Mouse (Mus musculus) neural tube, embryonic 14.5 days (tissue): Measurements from ENCODE around the gene Slc39a2. TPM values are rescaled to one million over a fixed set of nuclear protein-coding genes. Genes with fewer than 3 reads are reported as not detected.

Experiments used
- ATAC-seq: fragments of 200-750 bp; cut with Nextera tagmentation; 2 replicates; pipeline ENCODE4 v1.8.0; 2017; ENCODE audit warnings: low read depth, mild to moderate bottlenecking, moderate TSS enrichment, moderate library complexity
- H3K27ac ChIP-seq: fragments of 300-500 bp; sonication (generic); 2 replicates; pipeline ENCODE4 v1.5.1; 2014; ENCODE audit warnings: low read depth, mild to moderate bottlenecking, control low read depth, low read length, moderate library complexity, mixed read lengths
- H3K27me3 ChIP-seq: fragments of 300-500 bp; sonication (generic); 2 replicates; pipeline ENCODE4 v1.6.1; 2014; ENCODE audit warnings: low read length; ENCODE audit not compliant: control insufficient read depth, insufficient read depth
- H3K36me3 ChIP-seq: fragments of 300-500 bp; sonication (generic); 2 replicates; pipeline ENCODE4 v1.6.1; 2014; ENCODE audit warnings: low read length, mixed read lengths; ENCODE audit not compliant: control insufficient read depth, insufficient read depth
- H3K4me1 ChIP-seq: fragments of 300-500 bp; sonication (generic); 2 replicates; pipeline ENCODE4 v1.6.1; 2014; ENCODE audit warnings: low read length; ENCODE audit not compliant: control insufficient read depth, insufficient read depth
- H3K4me2 ChIP-seq: fragments of 300-500 bp; sonication (generic); 2 replicates; pipeline ENCODE4 v1.6.1; 2014; ENCODE audit warnings: mild to moderate bottlenecking, low read depth, low read length, control low read depth
- H3K4me3 ChIP-seq: fragments of 300-500 bp; sonication (generic); 2 replicates; pipeline ENCODE4 v1.5.1; 2014; ENCODE audit warnings: low read depth, low read length, control low read depth, mixed read lengths
- H3K9ac ChIP-seq: fragments of 300-500 bp; sonication (generic); replicated peaks from 2 replicates; pipeline ENCODE4 v1.6.1; 2014; ENCODE audit warnings: low read depth, mild to moderate bottlenecking, control low read depth, low read length, mixed read lengths
- H3K9me3 ChIP-seq: fragments of 300-500 bp; sonication (generic); 2 replicates; pipeline ENCODE4 v1.6.1; 2016; ENCODE audit warnings: low read length; ENCODE audit not compliant: control insufficient read depth
- WGBS: fragments of 180-500 bp; shearing (Covaris S2); extraction: QIAGEN DNeasy Blood & Tissue Kit; methylation state at CpG from one replicate; pipeline ENCODE4 v1.1.7; 2014; 5-methylcytosine and 5-hydroxymethylcytosine counted together
- polyA plus RNA-seq: library from polyadenylated mRNA; unstranded; fragments of >200 nt; fragmentation: Nextera tagmentation; extraction: Ambion mirVana; gene quantifications from 2 replicates; pipeline ENCODE4 v1.2.1, GENCODE M21; 2014

The Slc39a2 gene
- polyA plus RNA-seq, 1 experiment from 2014 or later, result 1.9 TPM

- Histone ChIP-seq H3K27me3 (no peaks in the 10 kb centered on the region), H3K9ac (no peak overlapping the region), H3K4me3 (no peak overlapping the region), H3K4me1 (no peaks in the 10 kb centered on the region), H3K27ac (no peak overlapping the region), H3K4me2 (no peak overlapping the region), H3K36me3 (peaks cover 33% of the 10 kb centered on the region), H3K9me3 (no peaks in the 10 kb centered on the region)
- no peak for ATAC-seq
- WGBS, result 86% methylated on average over 14 of the region's 14 CpGs
Measured at GRCm38 (mm10) chr14:51895071-51895470, 2.4 kb downstream of the Slc39a2 start.

GRCm38 (mm10) chr14:51896019-51896418 lies 3.3 kb downstream of the Slc39a2 start:
- Histone ChIP-seq H3K27me3 (no peaks in the 10 kb centered on the region), H3K9ac (no peak overlapping the region), H3K4me1 (no peaks in the 10 kb centered on the region), H3K4me2 (no peak overlapping the region), H3K36me3 (peaks cover 24% of the 10 kb centered on the region), H3K4me3 (no peak overlapping the region), H3K9me3 (no peaks in the 10 kb centered on the region), H3K27ac (no peak overlapping the region)
- WGBS, result 90% methylated on average over 6 of the region's 6 CpGs
- ATAC-seq, result no peak

GRCm38 (mm10) chr14:51896539-51897170 lies 4.0 kb downstream of the Slc39a2 start:
- WGBS, result 77% methylated on average over 8 of the region's 8 CpGs
- H3K27me3 ChIP-seq, result no peaks in the 10 kb centered on the region
- H3K36me3 ChIP-seq, result peaks cover 18% of the 10 kb centered on the region
- no peak overlapping the region for H3K27ac ChIP-seq
- H3K4me3 ChIP-seq, result no peak overlapping the region
- ATAC-seq, result no peak
- no peaks in the 10 kb centered on the region for H3K9me3 ChIP-seq
- H3K9ac ChIP-seq, result no peak overlapping the region
- H3K4me2 ChIP-seq, result no peak overlapping the region
- no peaks in the 10 kb centered on the region for H3K4me1 ChIP-seq

- no peaks in the 10 kb centered on the region for H3K27me3 ChIP-seq
Measured at GRCm38 (mm10) chr14:51899351-51899750, 6.7 kb downstream of the Slc39a2 start.

GRCm38 (mm10) chr14:51902806-51903710 lies 10.4 kb downstream of the Slc39a2 start:
- H3K4me1 ChIP-seq, result no peaks in the 10 kb centered on the region
- H3K27me3 ChIP-seq, result no peaks in the 10 kb centered on the region
- H3K36me3 ChIP-seq, result no peaks in the 10 kb centered on the region
- no peak overlapping the region for H3K4me2 ChIP-seq
- no peaks in the 10 kb centered on the region for H3K9me3 ChIP-seq
- H3K27ac ChIP-seq, result no peak overlapping the region
- 61% methylated on average over 9 of the region's 9 CpGs for WGBS
- no peak overlapping the region for H3K4me3 ChIP-seq
- peak; percentile 80 for ATAC-seq
- no peak overlapping the region for H3K9ac ChIP-seq

More at GRCm38 (mm10) chr14:51899351-51899750, 6.7 kb downstream of the Slc39a2 start:
- no peak for ATAC-seq
- H3K4me3 ChIP-seq, result no peak overlapping the region
- WGBS, result 92% methylated on average over 1 of the region's 1 CpGs
- H3K9ac ChIP-seq, result no peak overlapping the region
- H3K36me3 ChIP-seq, result peaks cover 9% of the 10 kb centered on the region; the same call in 1 of the 2 replicates
- H3K4me2 ChIP-seq, result no peak overlapping the region
- H3K9me3 ChIP-seq, result no peaks in the 10 kb centered on the region
- no peaks in the 10 kb centered on the region for H3K4me1 ChIP-seq
- no peak overlapping the region for H3K27ac ChIP-seq

GRCm38 (mm10) chr14:51903782-51904181 lies 11.1 kb downstream of the Slc39a2 start:
- Histone ChIP-seq H3K9me3 (no peaks in the 10 kb centered on the region), H3K4me3 (no peak overlapping the region), H3K36me3 (no peaks in the 10 kb centered on the region), H3K9ac (no peak overlapping the region), H3K27me3 (no peaks in the 10 kb centered on the region), H3K4me1 (no peaks in the 10 kb centered on the region), H3K27ac (no peak overlapping the region), H3K4me2 (no peak overlapping the region)
- WGBS, result 92% methylated on average over 9 of the region's 9 CpGs
- no peak for ATAC-seq

GRCm38 (mm10) chr14:51904706-51905105 lies 12.0 kb downstream of the Slc39a2 start:
- Histone ChIP-seq H3K27ac (no peak overlapping the region), H3K9me3 (no peaks in the 10 kb centered on the region), H3K9ac (no peak overlapping the region), H3K36me3 (no peaks in the 10 kb centered on the region), H3K27me3 (no peaks in the 10 kb centered on the region), H3K4me2 (no peak overlapping the region), H3K4me3 (no peak overlapping the region), H3K4me1 (no peaks in the 10 kb centered on the region)
- no peak for ATAC-seq
- 69% methylated on average over 7 of the region's 7 CpGs for WGBS

- Histone ChIP-seq H3K4me1 (no peaks in the 10 kb centered on the region), H3K9me3 (no peaks in the 10 kb centered on the region), H3K4me3 (no peak overlapping the region), H3K36me3 (no peaks in the 10 kb centered on the region), H3K9ac (no peak overlapping the region), H3K27ac (no peak overlapping the region), H3K27me3 (no peaks in the 10 kb centered on the region), H3K4me2 (no peak overlapping the region)
- no peak for ATAC-seq
- 94% methylated on average over 11 of the region's 11 CpGs for WGBS
Measured at GRCm38 (mm10) chr14:51906102-51906501, 13.4 kb downstream of the Slc39a2 start.

- H3K4me3 ChIP-seq, result no peak overlapping the region
- 81% methylated on average over 10 of the region's 10 CpGs for whole genome bisulfite sequencing
- ATAC-seq, result no peak
- H3K4me2 ChIP-seq, result 0 out of 2 replicates have a peak overlapping the region, but pooled peaks have one; percentile 98
- H3K9ac ChIP-seq, result no peak overlapping the region
- H3K9me3 ChIP-seq, result no peaks in the 10 kb centered on the region
- no peak overlapping the region for H3K27ac ChIP-seq
- no peaks in the 10 kb centered on the region for H3K4me1 ChIP-seq
- no peaks in the 10 kb centered on the region for H3K36me3 ChIP-seq
- H3K27me3 ChIP-seq, result no peaks in the 10 kb centered on the region
Measured at GRCm38 (mm10) chr14:51911301-51911700, 18.6 kb downstream of the Slc39a2 start.
